Mouse (Mus musculus): Measurements from ENCODE around the gene Grid1. TPM values are rescaled to one million over a fixed set of nuclear protein-coding genes. Genes with fewer than 3 reads are reported as not detected.

The Grid1 gene
- polyA plus RNA-seq, 1 experiment, result 1.3 TPM

- H3K27ac ChIP-seq (ENCODE audit: insufficient read depth, low read depth, low read length), result no peak overlapping the region
- no peak for TF ChIP-seq CTCF (conservative IDR thresholded peaks at IDR 0.05; ENCODE audit: insufficient read depth, insufficient read length, low read depth, low read length)
- TF ChIP-seq POLR2A (IDR thresholded peaks at IDR 0.05; ENCODE audit: low read depth, low read length), result no peak
- H3K36me3 ChIP-seq (ENCODE audit: control insufficient read depth, insufficient read depth, low read length), result no peaks in the 10 kb centered on the region
- WGBS, result 88% methylated on average over 7 of the region's 7 CpGs
- DNase-seq, result no peak
- no peaks in the 10 kb centered on the region for H3K27me3 ChIP-seq (replicated peaks; ENCODE audit: control insufficient read depth, insufficient read depth, low read length)
- no peaks in the 10 kb centered on the region for H3K4me1 ChIP-seq (ENCODE audit: control insufficient read depth, insufficient read depth, low read length)
- no peak overlapping the region for H3K4me3 ChIP-seq (ENCODE audit: insufficient read depth, low read depth, low read length)
Observed at GRCm38 (mm10) chr14:35006736-35007135, 186.8 kb downstream of the Grid1 start.

GRCm38 (mm10) chr14:35008674-35009073 is 188.8 kb downstream of the Grid1 start:
- TF ChIP-seq CTCF (conservative IDR thresholded peaks at IDR 0.05; ENCODE audit: insufficient read depth, insufficient read length, low read depth, low read length) (no peak), POLR2A (IDR thresholded peaks at IDR 0.05; ENCODE audit: low read depth, low read length) (no peak)
- no peak overlapping the region for H3K27ac ChIP-seq (ENCODE audit: insufficient read depth, low read depth, low read length)
- H3K4me3 ChIP-seq (ENCODE audit: insufficient read depth, low read depth, low read length), result no peak overlapping the region
- no peak for DNase-seq
- no peaks in the 10 kb centered on the region for H3K4me1 ChIP-seq (ENCODE audit: control insufficient read depth, insufficient read depth, low read length)
- H3K36me3 ChIP-seq (ENCODE audit: control insufficient read depth, insufficient read depth, low read length), result no peaks in the 10 kb centered on the region
- no peaks in the 10 kb centered on the region for H3K27me3 ChIP-seq (replicated peaks; ENCODE audit: control insufficient read depth, insufficient read depth, low read length)
- WGBS, result 56% methylated on average over 3 of the region's 3 CpGs

DNA sequence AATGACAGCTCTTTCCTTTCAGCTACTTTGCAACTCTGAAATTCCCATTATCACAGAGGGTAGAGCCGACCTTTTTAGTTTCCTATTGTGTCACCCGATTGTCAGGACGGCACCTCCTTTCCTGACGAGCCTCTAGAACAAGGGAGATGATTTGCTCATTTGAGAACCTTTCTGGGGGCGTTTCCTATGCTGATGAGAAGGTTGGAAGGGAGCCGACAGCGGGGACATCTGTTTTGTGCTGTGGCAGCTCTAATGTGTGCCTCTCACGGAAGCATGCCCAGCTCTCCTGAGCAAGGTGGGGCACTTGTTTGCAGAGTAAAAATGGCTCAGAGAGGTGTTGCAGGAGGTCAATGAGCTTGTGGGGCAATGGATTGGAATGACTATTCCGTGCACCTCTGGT is 189.2 kb downstream of the Grid1 start:
- DNase-seq, result no peak
- Histone ChIP-seq H3K4me3 (ENCODE audit: insufficient read depth, low read depth, low read length) (no peak overlapping the region), H3K27ac (ENCODE audit: insufficient read depth, low read depth, low read length) (no peak overlapping the region), H3K4me1 (ENCODE audit: control insufficient read depth, insufficient read depth, low read length) (no peaks in the 10 kb centered on the region), H3K36me3 (ENCODE audit: control insufficient read depth, insufficient read depth, low read length) (no peaks in the 10 kb centered on the region), H3K27me3 (replicated peaks; ENCODE audit: control insufficient read depth, insufficient read depth, low read length) (no peaks in the 10 kb centered on the region)
- WGBS, result 24% methylated on average over 9 of the region's 9 CpGs
- TF ChIP-seq POLR2A (IDR thresholded peaks at IDR 0.05; ENCODE audit: low read depth, low read length), result no peak
- no peak for TF ChIP-seq CTCF (conservative IDR thresholded peaks at IDR 0.05; ENCODE audit: insufficient read depth, insufficient read length, low read depth, low read length)

GRCm38 (mm10) chr14:35026686-35027085 is 206.8 kb downstream of the Grid1 start:
- H3K4me1 ChIP-seq (ENCODE audit: control insufficient read depth, insufficient read depth, low read length), result no peaks in the 10 kb centered on the region
- no peaks in the 10 kb centered on the region for H3K27me3 ChIP-seq (replicated peaks; ENCODE audit: control insufficient read depth, insufficient read depth, low read length)
- WGBS, result 90% methylated on average over 8 of the region's 8 CpGs
- TF ChIP-seq CTCF (conservative IDR thresholded peaks at IDR 0.05; ENCODE audit: insufficient read depth, insufficient read length, low read depth, low read length) (0 out of 2 replicates have a peak, but pooled peaks have one; percentile 14), POLR2A (IDR thresholded peaks at IDR 0.05; ENCODE audit: low read depth, low read length) (no peak)
- H3K27ac ChIP-seq (ENCODE audit: insufficient read depth, low read depth, low read length), result no peak overlapping the region
- DNase-seq, result no peak
- H3K36me3 ChIP-seq (ENCODE audit: control insufficient read depth, insufficient read depth, low read length), result no peaks in the 10 kb centered on the region
- no peak overlapping the region for H3K4me3 ChIP-seq (ENCODE audit: insufficient read depth, low read depth, low read length)

DNA sequence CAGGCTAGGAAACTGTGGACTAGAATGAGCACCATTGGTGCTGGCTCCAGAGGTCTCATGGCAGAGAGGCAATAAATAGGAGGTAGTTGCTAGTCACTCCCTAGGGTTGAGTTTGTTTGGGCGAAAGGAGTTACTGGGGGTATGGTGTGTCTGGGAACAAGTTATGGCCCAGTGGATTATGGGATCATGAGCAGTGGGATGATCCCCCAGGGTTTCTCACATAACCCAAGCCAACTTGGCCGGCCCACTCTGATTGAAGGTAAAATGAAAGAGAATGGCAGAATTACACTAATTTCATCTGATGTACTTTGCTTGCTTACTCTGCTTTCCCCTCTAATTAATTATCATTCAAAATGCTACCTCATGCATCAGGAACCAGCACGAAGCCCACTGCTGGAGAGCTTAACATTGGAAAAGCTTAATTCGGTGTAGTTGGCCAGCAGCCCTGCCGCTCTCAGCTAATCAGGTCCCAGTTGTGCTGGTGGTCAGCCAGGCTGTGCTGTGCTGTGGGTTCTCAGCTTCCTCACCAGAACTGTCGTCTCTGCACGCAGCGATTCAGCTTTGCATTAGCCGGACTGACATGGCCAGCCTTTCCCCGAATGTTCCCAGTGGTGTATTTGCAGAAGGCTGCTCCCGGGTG is 207.7 kb downstream of the Grid1 start:
- DNase-seq, result no peak
- Histone ChIP-seq H3K36me3 (ENCODE audit: control insufficient read depth, insufficient read depth, low read length) (no peaks in the 10 kb centered on the region), H3K27me3 (replicated peaks; ENCODE audit: control insufficient read depth, insufficient read depth, low read length) (no peaks in the 10 kb centered on the region), H3K27ac (ENCODE audit: insufficient read depth, low read depth, low read length) (no peak overlapping the region), H3K4me1 (ENCODE audit: control insufficient read depth, insufficient read depth, low read length) (no peaks in the 10 kb centered on the region), H3K4me3 (ENCODE audit: insufficient read depth, low read depth, low read length) (no peak overlapping the region)
- TF ChIP-seq CTCF (conservative IDR thresholded peaks at IDR 0.05; ENCODE audit: insufficient read depth, insufficient read length, low read depth, low read length), result no peak
- TF ChIP-seq POLR2A (IDR thresholded peaks at IDR 0.05; ENCODE audit: low read depth, low read length), result no peak
- 51% methylated on average over 11 of the region's 11 CpGs for WGBS

DNA sequence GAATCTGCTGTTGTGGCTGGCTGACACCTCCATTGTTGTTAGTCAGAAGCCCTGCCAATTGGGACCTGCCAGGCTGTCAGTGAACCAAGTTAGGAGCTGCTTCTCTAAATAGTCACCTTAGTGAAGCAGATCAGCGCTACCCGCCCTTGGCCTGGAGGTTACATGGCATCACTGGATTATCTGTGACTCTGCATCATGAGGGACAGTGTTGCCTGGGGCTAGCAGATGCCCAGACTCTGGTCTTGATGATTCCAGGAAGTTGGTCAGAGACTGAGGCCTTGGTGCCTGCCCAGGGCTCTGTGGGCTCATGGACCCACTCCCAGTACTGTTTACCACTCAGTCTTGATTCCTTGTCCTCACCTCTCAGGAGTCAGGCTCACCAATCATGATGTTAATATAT is 209.7 kb downstream of the Grid1 start:
- 91% methylated on average over 2 of the region's 2 CpGs for WGBS
- H3K4me3 ChIP-seq (ENCODE audit: insufficient read depth, low read depth, low read length), result no peak overlapping the region
- H3K27ac ChIP-seq (ENCODE audit: insufficient read depth, low read depth, low read length), result no peak overlapping the region
- no peak for TF ChIP-seq CTCF (conservative IDR thresholded peaks at IDR 0.05; ENCODE audit: insufficient read depth, insufficient read length, low read depth, low read length)
- TF ChIP-seq POLR2A (IDR thresholded peaks at IDR 0.05; ENCODE audit: low read depth, low read length), result no peak
- H3K36me3 ChIP-seq (ENCODE audit: control insufficient read depth, insufficient read depth, low read length), result no peaks in the 10 kb centered on the region
- no peak for DNase-seq
- no peaks in the 10 kb centered on the region for H3K4me1 ChIP-seq (ENCODE audit: control insufficient read depth, insufficient read depth, low read length)
- H3K27me3 ChIP-seq (replicated peaks; ENCODE audit: control insufficient read depth, insufficient read depth, low read length), result no peaks in the 10 kb centered on the region

DNA sequence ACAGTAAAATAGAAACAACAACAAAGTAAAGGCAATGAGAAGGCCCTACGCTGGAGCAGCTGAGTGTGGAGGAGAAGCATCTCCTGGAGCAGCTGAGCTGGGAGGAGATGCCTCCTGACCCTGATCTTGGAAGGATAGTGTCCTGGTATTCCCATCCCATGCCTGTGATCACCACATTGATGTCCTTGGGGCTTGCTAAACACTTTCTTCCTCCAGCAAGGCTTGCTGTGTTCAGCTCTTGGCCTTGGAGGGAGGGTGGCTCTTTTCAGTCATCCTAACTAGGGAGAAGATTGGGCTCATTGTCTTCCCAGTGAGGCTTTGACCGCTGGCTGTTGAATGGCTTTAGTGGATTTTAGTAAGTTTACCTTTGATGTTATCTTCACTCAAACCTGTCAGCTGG is 210.4 kb downstream of the Grid1 start:
- WGBS, result 75% methylated on average over 2 of the region's 2 CpGs

More for the DNA sequence above, 210.4 kb downstream of the Grid1 start:
- Histone ChIP-seq H3K36me3 (ENCODE audit: control insufficient read depth, insufficient read depth, low read length) (no peaks in the 10 kb centered on the region), H3K4me1 (ENCODE audit: control insufficient read depth, insufficient read depth, low read length) (no peaks in the 10 kb centered on the region), H3K27me3 (replicated peaks; ENCODE audit: control insufficient read depth, insufficient read depth, low read length) (no peaks in the 10 kb centered on the region), H3K27ac (ENCODE audit: insufficient read depth, low read depth, low read length) (no peak overlapping the region), H3K4me3 (ENCODE audit: insufficient read depth, low read depth, low read length) (no peak overlapping the region)
- DNase-seq, result no peak
- no peak for TF ChIP-seq CTCF (conservative IDR thresholded peaks at IDR 0.05; ENCODE audit: insufficient read depth, insufficient read length, low read depth, low read length)
- no peak for TF ChIP-seq POLR2A (IDR thresholded peaks at IDR 0.05; ENCODE audit: low read depth, low read length)

All from kidney, adult 2 months (tissue).